Mouse (Mus musculus) erythroblast, embryonic 14.5 days (primary cell): ENCODE data around the gene Ap4b1.
"Not testable (repeated sequence)": the region's sequence is repeated elsewhere in the genome, so short reads cannot be mapped to it uniquely, and the experiment has no call there.

Experiments
- GATA1 ChIP-seq: IDR thresholded peaks from 2 replicates; pipeline ENCODE4 v1.6.1; 2012; ENCODE audit warnings: low read length, inconsistent platforms, mixed read lengths
- TAL1 ChIP-seq: IDR thresholded peaks from 3 replicates; pipeline ENCODE4 v1.6.1; 2012; ENCODE audit warnings: low read length, inconsistent platforms, mixed read lengths

- TF ChIP-seq GATA1, TAL1: not testable (repeated sequence)
Observed at GRCm38 (mm10) chr3:103830681-103831080, 21.4 kb downstream of the Ap4b1 start.
